Mouse (Mus musculus) C2C12 (cell line): ENCODE data around the gene Stat4.

ENCODE experiments used
- CEBPB ChIP-seq: IDR thresholded peaks from one replicate; pipeline ENCODE4 v1.6.1; 2011; ENCODE audit warnings: low read depth, mild to moderate bottlenecking, control low read depth, moderate library complexity
- CTCF ChIP-seq: IDR thresholded peaks from one replicate; pipeline ENCODE4 v1.5.1; 2011; ENCODE audit not compliant: control insufficient read depth, insufficient read depth, insufficient read length
- MAX ChIP-seq: IDR thresholded peaks from one replicate; pipeline ENCODE4 v1.6.1; 2011; ENCODE audit warnings: mild to moderate bottlenecking, control low read depth
- MYOD1 ChIP-seq: IDR thresholded peaks from one replicate; pipeline ENCODE4 v1.6.1; 2011; ENCODE audit warnings: low read depth; ENCODE audit not compliant: control insufficient read depth, insufficient read length
- MYOG ChIP-seq: IDR thresholded peaks from one replicate; pipeline ENCODE4 v1.6.1; 2011; ENCODE audit not compliant: control insufficient read depth, insufficient read length; ENCODE audit errors: extremely low read depth
- USF1 ChIP-seq: IDR thresholded peaks from one replicate; pipeline ENCODE4 v1.6.1; 2011; ENCODE audit warnings: low read depth, mild to moderate bottlenecking, control low read depth, moderate library complexity

DNA sequence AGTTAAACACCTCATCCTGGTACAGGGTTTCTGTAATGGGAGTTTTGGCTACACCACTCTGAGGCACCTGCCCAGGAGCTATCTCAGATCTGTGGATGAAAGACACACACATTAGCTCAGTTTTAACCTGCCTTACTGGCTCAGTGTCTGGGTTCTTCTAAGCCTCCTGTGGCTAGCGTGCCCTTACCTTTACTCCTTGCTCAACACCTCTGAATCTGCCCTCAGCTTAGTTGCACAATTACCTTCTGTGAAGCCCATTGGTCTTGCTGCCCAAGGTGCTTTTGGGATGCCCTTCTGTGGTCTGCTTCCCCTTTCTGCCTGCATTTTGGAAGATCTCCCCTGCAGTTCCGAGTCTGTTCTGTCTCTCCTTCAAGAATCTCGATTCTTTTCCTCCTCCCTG is 137.9 kb downstream of the Stat4 start:
- TF ChIP-seq CTCF (no peak), USF1 (no peak), CEBPB (no peak), MAX (no peak), MYOD1 (no peak), MYOG (no peak)
